Mouse (Mus musculus) monocyte, adult 59 days (primary cell): ENCODE results near the gene Tmem163. TPM values are rescaled to one million over a fixed set of nuclear protein-coding genes. Genes with fewer than 3 reads are reported as not detected.

Source experiments
- total RNA-seq, 2 experiments: library from RNA; stranded (reverse); gene quantifications; one replicate each; pipeline ENCODE4 v1.2.4; 2023

The Tmem163 gene
- under 1 TPM in 1 of 2 experiments, not detected in 1; 0.58 TPM for total RNA-seq

GRCm38 (mm10) chr1:127679498-127680133 lies at the start of gene Tmem163:
TSS of gene Tmem163 (minus strand) at chr1:127679548.

GRCm38 (mm10) chr1:127729096-127729495 lies 49.7 kb upstream of the Tmem163 start, which contains the start of gene Acmsd:
TSS of gene Acmsd (plus strand) at chr1:127729413.

Other genes starting within 250 kb of the Tmem163 start
- not detected for gene Acmsd, start 49.9 kb upstream of the Tmem163 start, total RNA-seq
- gene Ccnt2, start 94.6 kb upstream of the Tmem163 start, total RNA-seq, result 10 to 100 TPM; 59.9 to 70.7 TPM
- under 1 TPM; 0.52 to 0.86 TPM for gene Map3k19, start 175.5 kb upstream of the Tmem163 start, total RNA-seq
- gene Rab3gap1, start 189.2 kb upstream of the Tmem163 start, total RNA-seq, result 10 to 100 TPM; 32.2 to 33.1 TPM